In the genomic region with DNA sequence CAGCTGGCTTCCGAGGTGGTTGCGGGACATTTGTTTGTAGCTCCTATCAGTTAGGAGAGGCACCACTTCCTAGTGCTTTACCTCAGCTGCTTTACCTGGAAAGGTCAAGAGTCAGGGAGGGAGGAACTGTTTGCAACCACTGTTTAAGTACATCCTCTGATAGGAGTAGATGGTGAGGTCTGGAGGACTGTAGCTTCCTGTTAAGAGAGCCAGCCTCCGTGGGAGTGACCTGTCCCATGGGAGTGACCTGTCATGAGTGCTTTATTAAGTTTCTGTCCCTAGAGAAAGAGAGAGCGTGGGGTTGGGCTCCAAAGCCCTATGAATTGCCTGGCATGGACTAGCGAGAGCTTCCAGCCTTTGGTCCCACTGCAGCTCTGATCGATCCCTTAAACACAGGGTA, we compare ENCODE assay signal across 23 mouse cellular contexts. TPM values are rescaled to one million over a fixed set of nuclear protein-coding genes. Genes with fewer than 3 reads are reported as not detected.
A peak's percentile ranks its signal among the peaks of the same experiment; 100 is the strongest.
DNase-seq lines count a peak whose midpoint lies in the region; ATAC-seq and TF ChIP-seq lines count a peak whose summit lies in the region.
"Had no signal": no experiment of that assay in that cellular context is flagged by ENCODE, and none has a peak within 500 bp of the region (broad histone marks: within the 10 kb centered on the region; RNA-seq: fewer than 3 reads in every experiment).

No protein-coding gene starts in this region.

- no peaks in the 10 kb centered on the region for H3K27me3 ChIP-seq in lung, embryonic 16.5 days (ENCODE audit: control insufficient read depth, insufficient read depth, low read depth, low read length)
- no peaks in the 10 kb centered on the region for H3K27me3 ChIP-seq in intestine, embryonic 15.5 days (replicated peaks)
- no peaks in the 10 kb centered on the region for H3K27me3 ChIP-seq in small intestine, adult 2 months (ENCODE audit: control insufficient read depth, insufficient read depth, low read length)

- no peaks in the 10 kb centered on the region for H3K36me3 ChIP-seq in lung, embryonic 16.5 days (ENCODE audit: control insufficient read depth, insufficient read depth, low read length)
- no peaks in the 10 kb centered on the region for H3K36me3 ChIP-seq in intestine, embryonic 15.5 days
- no peaks in the 10 kb centered on the region for H3K36me3 ChIP-seq in small intestine, adult 2 months (ENCODE audit: control insufficient read depth, insufficient read depth, low read length)
- H3K36me3 ChIP-seq: kidney, embryonic 15.5 days had no signal

- intact Hi-C loops in gastrocnemius, postnatal 14 days (cut with DNase I; ENCODE audit: low total_unique reads), result no loop called here

- H3K9me3 ChIP-seq in lung, embryonic 16.5 days (ENCODE audit: control insufficient read depth, low read length), result no peaks in the 10 kb centered on the region
- H3K9me3 ChIP-seq in intestine, embryonic 15.5 days, result no peaks in the 10 kb centered on the region
- H3K9me3 ChIP-seq: kidney, embryonic 15.5 days had no signal

- peak overlapping the region; percentile 16; the same call in 1 of the 2 replicates for H3K27ac ChIP-seq in lung, embryonic 16.5 days (ENCODE audit: low read length)
- no peak overlapping the region for H3K27ac ChIP-seq in intestine, embryonic 15.5 days
- peak overlapping the region; percentile 68 for H3K27ac ChIP-seq in small intestine, adult 2 months (ENCODE audit: insufficient read depth, low read depth, low read length)
- H3K27ac ChIP-seq: heart, adult 2 months had no signal

- 0 out of 2 replicates have a peak, but pooled peaks have one; percentile 38 for TF ChIP-seq POLR2A in small intestine, adult 2 months (IDR thresholded peaks at IDR 0.05; ENCODE audit: low read depth, low read length)

- DNase-seq in gastrocnemius, postnatal 14 days, result peak; percentile 15
- no peak for DNase-seq in gastrocnemius, postnatal 25 days
- DNase-seq in lung, postnatal 36 days, result no peak
- DNase-seq in ovary, postnatal 10 days (ENCODE audit: low spot score), result no peak
- DNase-seq: adrenal gland, postnatal 36 days; cerebellum, adult 18-20 months; layer of hippocampus, postnatal 36 days; retina, postnatal 1 day; right cerebral cortex, postnatal 4 days; thymus, adult 2 months had no signal

- 42% methylated on average over 6 of the region's 6 CpGs for WGBS in lung, embryonic 16.5 days
- 52% methylated on average over 6 of the region's 6 CpGs for WGBS in intestine, embryonic 15.5 days
- WGBS in small intestine, adult 2 months, result 29% methylated on average over 6 of the region's 6 CpGs

- no peak overlapping the region for H3K4me2 ChIP-seq in lung, embryonic 16.5 days (ENCODE audit: low read depth, low read length)
- H3K4me2 ChIP-seq in intestine, embryonic 15.5 days (replicated peaks), result no peak overlapping the region
- H3K4me2 ChIP-seq: kidney, embryonic 15.5 days; liver, embryonic 11.5 days had no signal

- no peak overlapping the region for H3K9ac ChIP-seq in lung, embryonic 16.5 days (ENCODE audit: low read length)
- H3K9ac ChIP-seq in intestine, embryonic 15.5 days, result no peak overlapping the region
- H3K9ac ChIP-seq: kidney, embryonic 15.5 days had no signal

- TF ChIP-seq CTCF in small intestine, adult 2 months (IDR thresholded peaks at IDR 0.05; ENCODE audit: extremely low read depth, insufficient read length, insufficient replicate concordance, low read depth, low read length), result no peak

- ATAC-seq in lung, embryonic 16.5 days (ENCODE audit: low read depth), result no peak
- peak; percentile 44 for ATAC-seq in intestine, embryonic 15.5 days
- no peak for ATAC-seq in activated CD4-positive, CD25-positive, alpha-beta regulatory T cell, adult 4 months

- peaks cover 26% of the 10 kb centered on the region for H3K4me1 ChIP-seq in lung, embryonic 16.5 days (replicated peaks; ENCODE audit: control insufficient read depth, insufficient read depth, low read length)
- H3K4me1 ChIP-seq in intestine, embryonic 15.5 days (replicated peaks), result peaks cover 3% of the 10 kb centered on the region; the same call in 1 of the 2 replicates
- H3K4me1 ChIP-seq in small intestine, adult 2 months (ENCODE audit: control insufficient read depth, insufficient read depth, insufficient read length, low read length), result peaks cover 27% of the 10 kb centered on the region

- no peak overlapping the region for H3K4me3 ChIP-seq in lung, embryonic 16.5 days (ENCODE audit: low read length)
- no peak overlapping the region for H3K4me3 ChIP-seq in intestine, embryonic 15.5 days (replicated peaks)
- H3K4me3 ChIP-seq in small intestine, adult 2 months (ENCODE audit: low read depth, low read length), result no peak overlapping the region
- H3K4me3 ChIP-seq: heart, adult 2 months; kidney, embryonic 15.5 days; megakaryocyte, embryonic 14.5 days had no signal

RNA-seq across cellular contexts. Expression of a gene that starts 30.1 kb away (rescaled TPM):
- under 1 TPM in 1 of 2 experiments, not detected in 1; 0.12 TPM for total RNA-seq in gastrocnemius, postnatal 14 days (2021)
- under 1 TPM; 0.19 to 0.20 TPM for total RNA-seq in gastrocnemius, postnatal 25 days (2021)
- not detected in 2 replicates for polyA plus RNA-seq in lung, embryonic 16.5 days (2015; fragmentation: Nextera tagmentation; extraction: Ambion mirVana)
- 0.10 TPM in 1 of 2 replicates, not detected in the other for polyA plus RNA-seq in intestine, embryonic 15.5 days (2015; fragmentation: Nextera tagmentation; extraction: Ambion mirVana)
- not detected in 2 replicates for polyA plus RNA-seq in small intestine, adult 2 months (2012; rRNA removed)
- polyA plus RNA-seq in activated CD4-positive, CD25-positive, alpha-beta regulatory T cell, adult 4 months (2017; shearing (Covaris generic)), result not detected
- total RNA-seq: adrenal gland, postnatal 36 days; layer of hippocampus, adult 18-20 months; MEL had no signal
- polyA plus RNA-seq: forebrain, embryonic 11.5 days; heart, embryonic 16.5 days; hindbrain, embryonic 11.5 days had no signal

RNA-seq across cellular contexts. Expression of a gene that starts 47.4 kb away (rescaled TPM):
- 1 to 10 TPM; 5.6 to 7.9 TPM for total RNA-seq in gastrocnemius, postnatal 14 days (2021)
- total RNA-seq in gastrocnemius, postnatal 25 days (2021), result 1 to 10 TPM; 4.4 to 4.7 TPM
- polyA plus RNA-seq in lung, embryonic 16.5 days (2015; fragmentation: Nextera tagmentation; extraction: Ambion mirVana), result 43.3 and 43.8 TPM in 2 replicates
- 49.1 and 56.1 TPM in 2 replicates for polyA plus RNA-seq in intestine, embryonic 15.5 days (2015; fragmentation: Nextera tagmentation; extraction: Ambion mirVana)
- 4.6 and 8.7 TPM in 2 replicates for polyA plus RNA-seq in small intestine, adult 2 months (2012; rRNA removed)
- polyA plus RNA-seq in activated CD4-positive, CD25-positive, alpha-beta regulatory T cell, adult 4 months (2017; shearing (Covaris generic)), result 1 to 10 TPM; 4.3 to 5.5 TPM
